Mouse (Mus musculus): ENCODE results near the gene Masp1.

DNA sequence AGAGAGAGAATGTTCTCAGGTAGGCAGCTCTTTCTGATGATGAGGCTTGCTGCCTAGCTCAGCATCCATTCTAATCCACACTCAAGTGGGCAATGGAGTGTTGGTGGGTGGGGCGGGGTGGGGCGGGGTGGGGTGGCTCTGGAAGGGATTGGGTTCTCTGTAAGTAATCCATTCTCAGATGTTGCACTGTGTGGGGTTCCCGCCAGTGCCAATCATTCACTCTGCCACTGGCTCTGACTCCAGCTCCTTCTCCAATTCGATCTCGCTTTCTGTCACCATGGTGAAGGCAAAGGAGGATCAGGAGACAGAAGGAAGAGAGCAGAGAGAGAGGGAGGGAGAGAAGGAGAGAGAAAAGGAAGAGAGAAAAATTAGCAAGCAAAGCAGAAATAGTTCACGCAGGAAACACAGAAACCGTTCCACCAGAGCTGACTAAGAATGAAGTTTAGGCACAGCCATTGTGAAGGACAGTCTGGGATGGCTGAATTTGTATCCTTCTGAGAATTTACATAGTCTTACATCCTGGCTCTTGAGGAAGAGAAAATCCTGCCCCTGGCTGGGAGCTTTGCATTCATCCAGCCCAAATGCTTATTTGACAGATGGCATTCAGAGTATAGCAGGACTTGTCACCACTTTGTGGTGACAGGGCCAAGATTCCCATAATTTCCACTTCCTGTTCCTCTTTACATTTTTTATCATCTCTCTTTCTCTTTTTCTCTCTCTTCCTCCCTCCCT is 40.6 kb downstream of the Masp1 start:
- TF ChIP-seq POLR2A (IDR thresholded peaks at IDR 0.05; ENCODE audit: low read depth, low read length) (no peak), CTCF (conservative IDR thresholded peaks at IDR 0.05; ENCODE audit: insufficient read depth, insufficient read length, low read depth, low read length) (no peak)

All from kidney, adult 2 months (tissue).